Mouse (Mus musculus) midbrain, embryonic 13.5 days (tissue): Measurements from ENCODE around the gene Nap1l1. TPM values are rescaled to one million over a fixed set of nuclear protein-coding genes. Genes with fewer than 3 reads are reported as not detected.

ENCODE experiments used
- ATAC-seq: fragments of 200-750 bp; cut with Nextera tagmentation; 2 replicates; pipeline ENCODE4 v1.8.0; 2017; ENCODE audit warnings: mild to moderate bottlenecking, moderate TSS enrichment, moderate library complexity
- H3K27ac ChIP-seq: fragments of 300-500 bp; sonication (generic); 2 replicates; pipeline ENCODE4 v1.5.1; 2015; ENCODE audit warnings: inconsistent platforms, mild to moderate bottlenecking, moderate library complexity
- H3K27me3 ChIP-seq: fragments of 300-500 bp; sonication (generic); 2 replicates; pipeline ENCODE4 v1.6.1; 2015; ENCODE audit warnings: mild to moderate bottlenecking, inconsistent platforms
- H3K36me3 ChIP-seq: fragments of 300-500 bp; sonication (generic); 2 replicates; pipeline ENCODE4 v1.6.1; 2015; ENCODE audit warnings: mild to moderate bottlenecking, inconsistent platforms
- H3K4me1 ChIP-seq: fragments of 300-500 bp; sonication (generic); replicated peaks from 2 replicates; pipeline ENCODE4 v1.6.1; 2015; ENCODE audit warnings: inconsistent platforms
- H3K4me2 ChIP-seq: fragments of 300-500 bp; sonication (generic); replicated peaks from 2 replicates; pipeline ENCODE4 v1.6.1; 2015; ENCODE audit warnings: moderate library complexity, mild to moderate bottlenecking, inconsistent platforms
- H3K4me3 ChIP-seq: fragments of 300-500 bp; sonication (generic); replicated peaks from 2 replicates; pipeline ENCODE4 v1.5.1; 2015; ENCODE audit warnings: mild to moderate bottlenecking, inconsistent platforms
- H3K9ac ChIP-seq: fragments of 300-500 bp; sonication (generic); replicated peaks from 2 replicates; pipeline ENCODE4 v1.6.1; 2015; ENCODE audit warnings: mild to moderate bottlenecking, inconsistent platforms
- H3K9me3 ChIP-seq: fragments of 300-500 bp; sonication (generic); 2 replicates; pipeline ENCODE4 v1.6.1; 2016; ENCODE audit warnings: mild to moderate bottlenecking, inconsistent platforms
- WGBS: fragments of 180-500 bp; shearing (Covaris S2); methylation state at CpG from one replicate; pipeline ENCODE4 v1.1.7; 2015; 5-methylcytosine and 5-hydroxymethylcytosine counted together
- polyA plus RNA-seq: library from polyadenylated mRNA; unstranded; fragments of >200 nt; fragmentation: Nextera tagmentation; extraction: Ambion mirVana; gene quantifications from 2 replicates; pipeline ENCODE4 v1.2.1, GENCODE M21; 2015

Gene Nap1l1
- polyA plus RNA-seq, 1 experiment from 2014 or later, result 239 TPM

DNA sequence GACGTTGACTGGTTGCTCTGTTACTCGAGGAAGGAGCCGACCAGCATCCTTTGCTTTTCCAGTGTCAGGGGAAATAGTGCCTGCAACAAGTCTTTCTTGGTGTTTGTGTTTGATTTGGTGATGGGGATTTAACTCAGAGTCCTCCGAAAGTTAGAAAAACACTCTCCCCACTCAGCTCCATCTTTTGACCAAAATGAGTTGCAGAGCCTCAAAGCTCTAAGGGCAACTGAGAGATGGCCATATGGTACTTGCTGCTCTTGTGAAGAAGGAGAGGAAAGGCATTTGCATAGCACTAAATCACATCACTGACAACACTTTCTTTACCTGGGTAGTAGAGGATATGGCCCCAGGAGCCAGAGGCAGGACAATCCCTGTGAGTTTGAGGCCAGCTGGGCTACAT is 45.3 kb downstream of the Nap1l1 start:
- Histone ChIP-seq H3K9me3 (no peaks in the 10 kb centered on the region), H3K4me2 (no peak overlapping the region), H3K9ac (no peak overlapping the region), H3K4me3 (no peak overlapping the region), H3K36me3 (no peaks in the 10 kb centered on the region), H3K4me1 (peaks cover 6% of the 10 kb centered on the region), H3K27ac (no peak overlapping the region), H3K27me3 (peaks cover 6% of the 10 kb centered on the region; the same call in 1 of the 2 replicates)
- ATAC-seq, result no peak
- WGBS, result 93% methylated on average over 4 of the region's 4 CpGs

DNA sequence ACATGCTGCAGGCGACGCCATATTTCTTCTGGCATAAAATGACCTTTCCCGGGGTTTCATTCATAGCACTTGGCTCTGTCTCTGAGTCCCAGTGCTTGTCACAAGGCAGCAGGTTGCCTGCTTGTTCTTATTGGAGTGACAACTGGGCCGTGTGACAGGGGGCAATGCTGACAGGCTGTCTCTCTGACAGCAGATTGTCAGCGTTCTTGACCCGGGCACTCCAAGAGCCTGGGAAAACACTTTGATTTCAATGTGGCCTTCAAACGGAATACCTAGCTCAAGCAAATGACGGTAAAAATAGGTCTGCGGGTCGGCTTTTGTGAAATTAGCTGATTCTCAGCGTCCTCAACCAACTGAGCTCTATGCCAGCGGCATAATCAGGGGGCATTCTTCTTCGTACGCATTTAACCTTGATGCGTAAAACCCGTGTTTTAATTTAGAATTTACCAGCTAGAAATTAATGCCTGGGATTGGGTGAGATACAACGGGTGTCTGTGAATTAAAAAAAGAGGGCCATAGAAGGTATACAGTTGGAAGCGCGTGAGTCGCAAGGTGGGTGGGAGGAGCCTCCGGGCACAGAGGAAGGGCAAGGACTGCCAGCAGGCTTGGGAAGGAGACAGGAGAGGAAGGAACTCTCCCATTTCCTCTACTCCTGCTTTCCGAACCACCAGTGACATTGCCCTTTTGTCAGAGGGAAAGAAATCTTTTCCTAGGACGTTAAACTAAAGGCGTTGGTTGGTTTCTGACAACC is 46.8 kb downstream of the Nap1l1 start:
- peak overlapping the region; percentile 31 for H3K4me2 ChIP-seq
- peak; percentile 49; the same call in 1 of the 2 replicates for ATAC-seq

DNA sequence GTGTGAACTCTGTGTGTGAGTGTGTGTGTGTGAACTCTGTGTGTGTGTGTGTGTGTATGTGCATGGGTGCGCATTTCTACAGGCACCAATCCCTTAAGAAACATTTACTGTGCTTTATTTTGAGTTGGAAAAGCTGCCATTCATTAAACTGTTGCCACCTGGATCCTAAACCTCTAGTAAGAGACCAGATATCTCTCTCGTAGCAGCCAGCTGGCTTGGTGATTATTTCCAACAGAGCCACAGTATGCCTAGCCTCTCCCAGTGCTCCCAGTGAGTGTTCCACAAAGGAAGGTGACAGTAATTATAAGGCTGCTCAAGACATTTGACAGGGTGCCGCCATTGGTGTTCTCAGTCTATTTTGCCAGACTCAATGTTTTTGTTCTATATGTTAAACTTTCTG is 47.6 kb downstream of the Nap1l1 start:
- no peak overlapping the region for H3K4me2 ChIP-seq
- no peak overlapping the region for H3K27ac ChIP-seq
- H3K9ac ChIP-seq, result no peak overlapping the region
- no peaks in the 10 kb centered on the region for H3K9me3 ChIP-seq
- H3K27me3 ChIP-seq, result peaks cover 6% of the 10 kb centered on the region; the same call in 1 of the 2 replicates
- H3K4me1 ChIP-seq, result peaks cover 14% of the 10 kb centered on the region
- no peak overlapping the region for H3K4me3 ChIP-seq
- no peak for ATAC-seq
- WGBS, result 71% methylated on average over 3 of the region's 3 CpGs
- no peaks in the 10 kb centered on the region for H3K36me3 ChIP-seq

More for the DNA sequence above, 46.8 kb downstream of the Nap1l1 start:
- Histone ChIP-seq H3K9me3 (no peaks in the 10 kb centered on the region), H3K4me3 (peak overlapping the region; percentile 10), H3K4me1 (peaks cover 14% of the 10 kb centered on the region), H3K36me3 (no peaks in the 10 kb centered on the region), H3K27me3 (peaks cover 6% of the 10 kb centered on the region; the same call in 1 of the 2 replicates), H3K9ac (no peak overlapping the region), H3K27ac (peak overlapping the region; percentile 57; the same call in 1 of the 2 replicates)
- 35% methylated on average over 24 of the region's 24 CpGs for WGBS

DNA sequence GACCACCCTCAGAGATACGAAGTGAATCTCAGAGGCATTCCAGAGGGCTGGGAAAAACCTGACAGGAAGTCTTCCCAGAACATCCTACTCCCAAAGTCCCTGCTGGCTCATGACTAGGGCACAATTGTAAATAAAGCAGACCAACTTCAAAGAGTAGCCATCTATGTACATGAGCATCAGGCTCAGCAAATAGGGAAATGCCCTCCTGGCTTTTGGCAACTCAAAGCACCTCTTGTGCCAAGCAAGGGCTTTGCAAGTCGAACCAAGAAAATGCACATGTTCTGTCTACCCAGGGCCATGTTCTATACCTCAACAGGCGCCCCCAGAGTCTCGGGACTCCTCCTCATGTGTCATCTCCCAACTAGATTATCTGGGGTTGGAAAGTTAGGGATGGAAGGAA is 48.6 kb downstream of the Nap1l1 start:
- H3K9ac ChIP-seq, result no peak overlapping the region
- H3K9me3 ChIP-seq, result no peaks in the 10 kb centered on the region
- no peak overlapping the region for H3K4me3 ChIP-seq
- no peak overlapping the region for H3K27ac ChIP-seq
- H3K4me2 ChIP-seq, result no peak overlapping the region
- H3K4me1 ChIP-seq, result peaks cover 14% of the 10 kb centered on the region
- H3K36me3 ChIP-seq, result no peaks in the 10 kb centered on the region
- 72% methylated on average over 4 of the region's 4 CpGs for WGBS
- ATAC-seq, result no peak
- H3K27me3 ChIP-seq, result peaks cover 6% of the 10 kb centered on the region; the same call in 1 of the 2 replicates

DNA sequence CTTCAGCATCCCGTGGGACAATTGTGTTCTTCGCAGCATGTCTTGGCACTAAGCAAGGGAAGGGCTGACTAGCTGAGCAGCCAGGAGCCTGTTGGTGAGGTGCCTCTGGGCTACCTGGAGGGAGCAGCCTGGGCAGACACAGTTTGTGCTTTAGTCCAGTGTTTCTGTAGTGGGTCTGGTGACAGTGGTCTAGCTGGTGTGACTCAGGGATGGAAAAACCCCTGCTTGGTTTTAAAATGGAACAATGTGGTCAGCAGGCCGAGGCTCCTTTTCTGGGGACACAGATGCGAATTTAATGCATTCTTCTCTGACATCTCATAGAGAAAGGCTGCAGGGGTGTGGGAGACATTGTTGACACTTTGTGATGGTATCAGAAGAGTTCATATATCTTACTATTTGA is 49.2 kb downstream of the Nap1l1 start:
- H3K4me2 ChIP-seq, result no peak overlapping the region
- H3K4me1 ChIP-seq, result peaks cover 14% of the 10 kb centered on the region
- no peak for ATAC-seq
- no peaks in the 10 kb centered on the region for H3K36me3 ChIP-seq
- H3K9me3 ChIP-seq, result no peaks in the 10 kb centered on the region
- peaks cover 4% of the 10 kb centered on the region; the same call in 1 of the 2 replicates for H3K27me3 ChIP-seq
- 73% methylated on average over 4 of the region's 4 CpGs for WGBS
- no peak overlapping the region for H3K9ac ChIP-seq
- no peak overlapping the region for H3K4me3 ChIP-seq
- no peak overlapping the region for H3K27ac ChIP-seq

GRCm38 (mm10) chr10:111523894-111524293 is 50.9 kb downstream of the Nap1l1 start:
- Histone ChIP-seq H3K4me1 (peaks cover 14% of the 10 kb centered on the region), H3K4me3 (no peak overlapping the region), H3K9ac (no peak overlapping the region), H3K27ac (0 out of 2 replicates have a peak overlapping the region, but pooled peaks have one; percentile 41), H3K4me2 (no peak overlapping the region), H3K36me3 (no peaks in the 10 kb centered on the region), H3K9me3 (no peaks in the 10 kb centered on the region), H3K27me3 (no peaks in the 10 kb centered on the region)
- 33% methylated on average over 12 of the region's 12 CpGs for WGBS
- ATAC-seq, result peak; percentile 40; the same call in 1 of the 2 replicates

- Histone ChIP-seq H3K4me2 (no peak overlapping the region), H3K4me1 (peaks cover 8% of the 10 kb centered on the region), H3K9me3 (no peaks in the 10 kb centered on the region), H3K27ac (no peak overlapping the region), H3K36me3 (no peaks in the 10 kb centered on the region), H3K4me3 (no peak overlapping the region), H3K9ac (no peak overlapping the region), H3K27me3 (no peaks in the 10 kb centered on the region)
- ATAC-seq, result no peak
- 87% methylated on average over 5 of the region's 5 CpGs for WGBS
Observed at GRCm38 (mm10) chr10:111527057-111527456, 54.0 kb downstream of the Nap1l1 start.

DNA sequence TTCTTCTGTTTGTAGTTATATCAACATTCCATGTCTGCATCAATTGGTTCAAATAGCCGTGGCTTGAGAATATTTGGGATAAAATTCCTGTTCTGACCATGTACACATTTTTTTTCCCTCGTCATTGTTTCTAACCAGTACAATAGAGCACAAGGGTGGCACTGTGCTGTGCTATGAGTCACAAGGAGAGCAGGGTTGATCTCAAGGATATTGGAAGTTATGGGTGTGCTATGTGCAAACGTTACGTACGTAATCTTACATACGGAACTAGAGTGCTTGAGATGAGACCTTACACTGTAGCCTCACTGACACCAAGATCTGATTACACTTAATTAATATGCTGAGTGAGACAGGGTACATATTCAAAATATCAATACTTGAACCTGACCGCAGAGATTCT is 54.6 kb downstream of the Nap1l1 start:
- Histone ChIP-seq H3K9me3 (no peaks in the 10 kb centered on the region), H3K9ac (no peak overlapping the region), H3K4me2 (no peak overlapping the region), H3K4me1 (peaks cover 8% of the 10 kb centered on the region), H3K4me3 (no peak overlapping the region), H3K36me3 (no peaks in the 10 kb centered on the region), H3K27ac (no peak overlapping the region), H3K27me3 (no peaks in the 10 kb centered on the region)
- no peak for ATAC-seq
- WGBS, result 91% methylated on average over 7 of the region's 7 CpGs

DNA sequence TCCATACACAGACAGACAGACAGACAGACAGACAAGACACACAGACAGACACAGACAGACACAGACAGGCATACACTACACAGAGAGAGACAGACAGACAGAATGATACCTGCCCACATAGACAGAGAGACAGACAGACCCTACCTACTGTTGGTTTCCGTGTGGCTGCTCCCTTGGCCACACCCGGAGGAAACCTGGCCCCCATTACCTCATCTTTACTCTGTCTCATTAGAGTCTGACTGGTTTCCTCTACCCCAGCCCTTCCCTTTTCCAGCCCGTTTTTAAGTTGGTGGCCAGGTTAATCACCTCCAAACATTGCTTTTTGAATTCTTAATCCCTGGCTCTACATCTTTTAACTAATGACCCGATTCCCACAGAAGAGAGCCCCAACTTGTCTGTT is 55.3 kb downstream of the Nap1l1 start:
- ATAC-seq, result no peak
- H3K27ac ChIP-seq, result no peak overlapping the region
- no peaks in the 10 kb centered on the region for H3K27me3 ChIP-seq
- H3K36me3 ChIP-seq, result no peaks in the 10 kb centered on the region
- H3K4me2 ChIP-seq, result no peak overlapping the region
- H3K9ac ChIP-seq, result no peak overlapping the region
- H3K4me3 ChIP-seq, result no peak overlapping the region
- H3K9me3 ChIP-seq, result no peaks in the 10 kb centered on the region
- peaks cover 8% of the 10 kb centered on the region for H3K4me1 ChIP-seq
- WGBS, result 77% methylated on average over 4 of the region's 4 CpGs

GRCm38 (mm10) chr10:111530398-111530797 is 57.4 kb downstream of the Nap1l1 start:
- Histone ChIP-seq H3K4me1 (no peaks in the 10 kb centered on the region), H3K4me3 (no peak overlapping the region), H3K27ac (no peak overlapping the region), H3K36me3 (no peaks in the 10 kb centered on the region), H3K9ac (no peak overlapping the region), H3K27me3 (no peaks in the 10 kb centered on the region), H3K4me2 (no peak overlapping the region), H3K9me3 (no peaks in the 10 kb centered on the region)
- 86% methylated on average over 7 of the region's 7 CpGs for WGBS
- no peak for ATAC-seq

DNA sequence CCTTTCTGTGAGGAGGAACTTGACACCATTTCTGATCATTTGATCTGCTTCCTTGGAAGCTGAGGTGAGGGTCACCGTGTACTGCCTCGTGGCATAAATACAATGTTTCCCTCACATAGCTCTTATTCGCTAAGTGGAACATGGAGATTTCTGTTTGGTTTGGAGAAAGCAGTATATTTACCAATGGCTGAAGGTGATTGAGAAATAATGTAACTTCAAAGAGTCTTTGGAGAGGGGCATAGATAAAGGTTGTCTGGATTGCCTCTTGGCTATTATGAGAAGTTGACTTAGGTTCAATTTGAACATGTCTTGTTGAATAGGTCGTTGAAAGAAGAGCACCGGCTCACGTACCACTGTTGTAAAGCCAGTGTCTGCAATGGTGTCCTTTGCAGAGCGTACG is 61.7 kb downstream of the Nap1l1 start:
- Histone ChIP-seq H3K27ac (no peak overlapping the region), H3K4me2 (no peak overlapping the region), H3K36me3 (no peaks in the 10 kb centered on the region), H3K9me3 (no peaks in the 10 kb centered on the region), H3K4me3 (no peak overlapping the region), H3K9ac (no peak overlapping the region), H3K27me3 (peaks cover 5% of the 10 kb centered on the region; the same call in 1 of the 2 replicates), H3K4me1 (peaks cover 4% of the 10 kb centered on the region; the same call in 1 of the 2 replicates)
- WGBS, result 74% methylated on average over 8 of the region's 8 CpGs
- ATAC-seq, result no peak

GRCm38 (mm10) chr10:111537410-111537809 is 64.4 kb downstream of the Nap1l1 start:
- no peaks in the 10 kb centered on the region for H3K36me3 ChIP-seq
- no peak for ATAC-seq
- H3K9ac ChIP-seq, result no peak overlapping the region
- H3K27ac ChIP-seq, result no peak overlapping the region
- H3K9me3 ChIP-seq, result no peaks in the 10 kb centered on the region
- H3K4me2 ChIP-seq, result no peak overlapping the region
- peaks cover 5% of the 10 kb centered on the region; the same call in 1 of the 2 replicates for H3K27me3 ChIP-seq
- no peak overlapping the region for H3K4me3 ChIP-seq
- peaks cover 9% of the 10 kb centered on the region; the same call in 1 of the 2 replicates for H3K4me1 ChIP-seq
- WGBS, result 92% methylated on average over 19 of the region's 19 CpGs
